Mouse (Mus musculus): Measurements from ENCODE around the gene Lman2.

The Lman2 gene

GRCm38 (mm10) chr13:55322130-55322825 lies 40.3 kb downstream of the Lman2 start:
- peak; percentile 42 for DNase-seq

DNA sequence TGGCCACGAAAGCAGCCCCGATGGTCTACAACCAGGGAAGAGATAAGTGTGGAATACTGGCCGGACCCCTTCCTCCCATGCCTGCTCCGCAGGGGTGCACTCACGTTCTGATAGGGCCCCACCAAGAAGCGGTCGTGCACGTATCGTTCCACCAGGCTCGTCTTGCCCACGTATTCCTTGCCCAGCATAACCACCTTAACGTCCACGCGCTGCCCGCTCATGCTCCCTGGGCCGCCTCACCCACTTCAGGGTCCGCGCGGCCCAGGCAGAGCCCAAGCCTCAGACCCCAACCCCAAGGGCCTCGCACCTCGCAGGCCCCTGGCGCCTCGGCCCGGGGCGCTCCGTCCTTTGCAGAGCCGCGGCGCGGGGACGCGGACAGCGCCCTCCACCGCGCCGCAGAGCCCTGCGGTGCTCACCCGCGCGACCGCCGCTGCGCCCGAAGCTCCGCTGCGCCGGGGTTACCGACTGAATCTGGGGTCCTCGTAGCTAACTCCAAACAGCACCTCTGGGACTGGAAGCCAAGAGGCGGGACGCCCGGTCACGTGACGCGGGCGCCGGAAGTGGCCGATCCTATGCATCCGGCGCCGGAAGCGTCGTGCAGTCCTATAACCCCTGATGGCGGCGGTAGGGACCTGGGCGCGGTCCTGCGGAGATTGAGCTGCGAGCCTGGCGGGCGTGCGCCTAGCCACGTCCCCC lies 41.0 kb downstream of the Lman2 start, which contains the start of gene Rab24:
Gene Rab24, minus strand, starts transcription at position 513 of the 696 bp plus-strand sequence.
- DNase-seq = peak; percentile 89

DNA sequence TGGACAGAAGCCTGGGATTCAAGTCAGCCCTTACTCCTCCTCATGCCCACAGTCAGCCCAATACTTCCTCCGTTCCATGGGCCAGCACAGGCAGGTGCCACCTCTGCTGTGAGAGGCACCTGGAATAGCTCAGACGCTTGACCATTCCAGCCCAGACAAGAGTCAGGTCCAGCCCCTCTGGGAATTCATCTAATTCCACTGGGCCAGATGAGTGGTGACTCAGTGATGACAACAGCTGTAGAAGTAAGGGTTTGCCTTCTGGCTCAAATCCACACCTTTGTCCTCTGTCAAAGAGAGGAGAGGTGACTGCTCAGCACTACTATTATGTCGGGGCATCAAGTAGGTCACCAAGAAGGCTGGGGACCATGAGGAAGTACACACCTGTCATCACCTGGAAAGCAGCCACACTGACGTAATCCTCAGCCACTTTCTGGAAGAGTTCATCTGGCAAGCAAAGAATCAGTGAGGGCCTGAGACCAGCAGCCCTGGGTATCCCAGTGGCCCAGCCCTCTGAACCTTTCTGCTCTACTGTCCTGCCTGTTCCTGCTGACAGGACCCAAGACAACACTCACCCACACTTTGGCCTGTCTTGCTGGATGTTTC lies 42.6 kb downstream of the Lman2 start, which contains the start of gene Prelid1:
Gene Prelid1, plus strand, starts transcription at position 570 of the 603 bp plus-strand sequence.
- no peak for DNase-seq

- DNase-seq = no peak
Measured at GRCm38 (mm10) chr13:55318351-55318750, 44.2 kb downstream of the Lman2 start.

GRCm38 (mm10) chr13:55314891-55315412 lies 47.6 kb downstream of the Lman2 start:
- DNase-seq = no peak

DNA sequence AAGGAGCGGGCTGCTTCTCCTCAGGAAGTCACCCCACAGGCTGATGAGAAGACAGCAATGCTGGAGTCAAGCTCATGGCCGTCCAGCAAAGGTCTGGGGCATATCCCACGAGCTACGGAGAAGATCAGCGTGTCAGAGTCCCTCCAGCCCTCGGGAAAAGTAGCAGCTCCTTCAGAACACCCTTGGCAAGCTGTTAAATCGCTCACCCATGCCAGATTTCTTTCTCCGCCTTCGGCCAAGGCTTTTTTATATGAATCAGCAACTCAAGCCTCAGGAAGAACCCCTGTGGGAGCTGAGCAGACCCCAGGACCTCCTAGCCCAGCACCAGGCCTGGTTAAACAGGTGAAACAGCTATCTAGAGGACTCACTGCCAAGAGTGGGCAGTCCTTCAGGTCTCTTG lies 49.5 kb downstream of the Lman2 start:
- no peak for DNase-seq

GRCm38 (mm10) chr13:55312028-55312630 lies 50.5 kb downstream of the Lman2 start:
- no peak for DNase-seq

GRCm38 (mm10) chr13:55300913-55301312 lies 61.7 kb downstream of the Lman2 start:
- DNase-seq = no peak

DNA sequence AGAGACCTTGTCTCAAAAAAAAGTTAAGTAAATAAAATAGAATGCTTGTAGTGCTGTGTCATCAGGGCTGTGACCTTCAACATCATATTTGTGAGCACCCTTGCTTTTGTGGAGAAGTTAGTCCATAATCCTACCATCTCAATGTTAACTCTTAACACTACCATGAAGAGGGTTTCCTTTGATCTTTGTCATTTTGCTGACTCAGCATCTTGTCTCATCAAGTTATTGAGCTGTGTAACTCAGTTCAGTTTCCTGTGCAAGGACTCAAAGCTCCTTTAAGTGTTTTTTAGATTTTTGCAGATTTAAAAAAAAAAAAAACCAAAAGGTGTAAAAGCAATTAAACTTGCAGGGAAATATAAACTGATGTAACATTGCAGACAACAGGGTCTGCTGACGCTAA lies 65.8 kb downstream of the Lman2 start:
- no peak for DNase-seq
